Mouse (Mus musculus) activated CD4-positive, CD25-positive, alpha-beta regulatory T cell (primary cell): Measurements from ENCODE around the gene Msx3. TPM values are rescaled to one million over a fixed set of nuclear protein-coding genes. Genes with fewer than 3 reads are reported as not detected.

Experiments
- polyA plus RNA-seq, 2 experiments: library from polyadenylated mRNA; unstranded; fragments of 100-300 nt; shearing (Covaris generic); gene quantifications; one replicate each; pipeline ENCODE4 v1.2.1; 2017

Gene Msx3
- polyA plus RNA-seq: not detected

GRCm38 (mm10) chr7:140048361-140049114 lies at the start of gene Msx3:
Gene Msx3, minus strand, starts transcription at chr7:140049089.

GRCm38 (mm10) chr7:140092924-140093528 lies 44.1 kb upstream of the Msx3 start, which contains the start of gene Prap1:
Gene Prap1, plus strand, starts transcription at chr7:140093395.

GRCm38 (mm10) chr7:140082242-140082678 lies 33.4 kb upstream of the Msx3 start, which contains the start of gene Caly:
Gene Caly, minus strand, starts transcription at chr7:140082548.

GRCm38 (mm10) chr7:140036281-140037170 lies 12.4 kb downstream of the Msx3 start, which contains the start of the genes Zfp511 and Tubgcp2:
Gene Zfp511, plus strand, starts transcription at chr7:140036391.
Gene Tubgcp2, minus strand, starts transcription at chr7:140036669.

Other genes starting within 250 kb of the Msx3 start
- gene Adgra1, start 214.9 kb downstream of the Msx3 start, polyA plus RNA-seq: not detected
- gene Kndc1, start 154.4 kb downstream of the Msx3 start, polyA plus RNA-seq: under 1 TPM; 0.31 to 0.74 TPM
- gene Utf1, start 105.3 kb downstream of the Msx3 start, polyA plus RNA-seq: 1 to 10 TPM; 1.6 to 2.6 TPM
- under 1 TPM; 0.22 to 0.44 TPM for gene 6430531B16Rik, start 70.3 kb downstream of the Msx3 start, polyA plus RNA-seq
- gene Adam8, start 56.5 kb downstream of the Msx3 start, polyA plus RNA-seq: 10 to 100 TPM; 20.5 to 21.8 TPM
- 10 to 100 TPM; 46.4 to 48.1 TPM for gene Zfp511, start 12.7 kb downstream of the Msx3 start, polyA plus RNA-seq
- 10 to 100 TPM; 29.9 to 32.9 TPM for gene Tubgcp2, start 12.4 kb downstream of the Msx3 start, polyA plus RNA-seq
- gene Caly, start 33.5 kb upstream of the Msx3 start, polyA plus RNA-seq: not detected
- gene Prap1, start 44.3 kb upstream of the Msx3 start, polyA plus RNA-seq: not detected
- gene Fuom, start 53.4 kb upstream of the Msx3 start, polyA plus RNA-seq: 10 to 100 TPM; 13.4 to 15.1 TPM
- 1 to 10 TPM; 5.1 to 9.2 TPM for gene Paox, start 66.7 kb upstream of the Msx3 start, polyA plus RNA-seq
- 10 to 100 TPM; 54.2 to 70.6 TPM for gene Echs1, start 67.4 kb upstream of the Msx3 start, polyA plus RNA-seq
- gene Mtg1, start 88.5 kb upstream of the Msx3 start, polyA plus RNA-seq: 10 to 100 TPM; 21.0 to 44.0 TPM
- not detected for gene Sprn, start 105.8 kb upstream of the Msx3 start, polyA plus RNA-seq
- gene Olfr522, start 115.7 kb upstream of the Msx3 start, polyA plus RNA-seq: not detected
- not detected for gene Olfr523, start 124.1 kb upstream of the Msx3 start, polyA plus RNA-seq
- under 1 TPM in 1 of 2 experiments, not detected in 1; 0.18 TPM for gene Olfr524, start 156.9 kb upstream of the Msx3 start, polyA plus RNA-seq
- gene Cd163l1, start 169.2 kb upstream of the Msx3 start, polyA plus RNA-seq: under 1 TPM in 1 of 2 experiments, not detected in 1; 0.29 TPM
- 1 to 10 TPM in 1 of 2 experiments, not detected in 1; 1.1 TPM for gene 5830411N06Rik, start 198.2 kb upstream of the Msx3 start, polyA plus RNA-seq